Mouse (Mus musculus): ENCODE data around the gene Il1rap.

DNA sequence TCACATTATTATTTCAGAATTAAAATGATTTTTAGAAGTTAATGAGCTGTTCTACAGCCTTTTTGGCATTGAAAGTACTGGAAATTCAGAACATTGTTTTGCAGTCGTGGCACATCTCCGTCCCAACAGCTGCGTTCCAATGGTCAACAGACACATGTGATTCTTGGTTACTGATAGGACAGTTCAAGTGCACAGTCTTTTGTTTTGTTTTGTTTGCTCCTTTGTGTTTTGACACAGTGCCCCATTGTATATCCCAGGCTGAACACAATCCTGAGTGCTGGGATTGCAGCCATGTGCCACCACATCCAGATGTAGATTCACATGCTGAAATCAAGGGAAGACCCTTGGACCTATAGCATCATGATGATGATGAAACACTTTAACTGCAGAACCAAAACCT, 129.4 kb downstream of the Il1rap start:
- TF ChIP-seq CTCF (IDR thresholded peaks at IDR 0.05; ENCODE audit: insufficient read depth, low read depth, low read length), result no peak
- TF ChIP-seq POLR2A (IDR thresholded peaks at IDR 0.05; ENCODE audit: insufficient read depth, low read depth, low read length), result no peak

Data from olfactory bulb, adult 2 months (tissue).